Mouse (Mus musculus) heart, adult 2 months (tissue): Measurements from ENCODE around the gene Pdzd2. TPM values are rescaled to one million over a fixed set of nuclear protein-coding genes. Genes with fewer than 3 reads are reported as not detected.

Source experiments
- DNase-seq, 2 experiments: peaks; one replicate each; pipeline ENCODE4 v3.0.0; 2021
- H3K27ac ChIP-seq: fragments of 200-600 bp; 2 replicates; pipeline ENCODE4 v1.8.1; 2022
- H3K27me3 ChIP-seq: fragments of 200-500 bp; 2 replicates; pipeline ENCODE4 v1.6.1; 2012; ENCODE audit warnings: mild to moderate bottlenecking, low read length, inconsistent platforms, mixed read lengths; ENCODE audit not compliant: control insufficient read depth, insufficient read depth
- H3K36me3 ChIP-seq: fragments of 200-500 bp; 2 replicates; pipeline ENCODE4 v1.6.1; 2012; ENCODE audit warnings: low read length, inconsistent platforms; ENCODE audit not compliant: control insufficient read depth, insufficient read depth
- H3K4me1 ChIP-seq: fragments of 200-500 bp; 2 replicates; pipeline ENCODE4 v1.6.1; 2011; ENCODE audit warnings: low read length; ENCODE audit not compliant: control insufficient read depth, insufficient read depth
- H3K4me3 ChIP-seq: fragments of 200-600 bp; 2 replicates; pipeline ENCODE4 v1.8.1; 2022
- H3K79me2 ChIP-seq: fragments of 200-500 bp; replicated peaks from 2 replicates; pipeline ENCODE4 v1.6.1; 2012; ENCODE audit warnings: mild to moderate bottlenecking, inconsistent platforms, low read length, moderate library complexity, mixed read lengths; ENCODE audit not compliant: control insufficient read depth, insufficient read depth
- H3K9ac ChIP-seq: fragments of 200-500 bp; 2 replicates; pipeline ENCODE4 v1.6.1; 2012; ENCODE audit warnings: low read depth, mild to moderate bottlenecking, control low read depth, inconsistent platforms, low read length, mixed read lengths
- CTCF ChIP-seq: fragments of 200-600 bp; IDR thresholded peaks from 2 replicates; pipeline ENCODE4 v1.8.1; 2022; ENCODE audit warnings: antibody characterized with exemption, mild to moderate bottlenecking, moderate library complexity
- EP300 ChIP-seq: fragments of 200-500 bp; IDR thresholded peaks from 2 replicates; pipeline ENCODE4 v1.6.1; 2011; ENCODE audit warnings: low read depth, low read length, control low read depth; ENCODE audit not compliant: insufficient read depth
- POLR2A ChIP-seq: fragments of 200-500 bp; IDR thresholded peaks from 2 replicates; pipeline ENCODE4 v1.6.1; 2011; ENCODE audit warnings: mild to moderate bottlenecking, low read depth, low read length, control low read depth; ENCODE audit not compliant: insufficient read depth
- WGBS: fragments of 180-500 bp; shearing (Covaris S2); methylation state at CpG from one replicate; pipeline ENCODE4 v1.1.7; 2018; 5-methylcytosine and 5-hydroxymethylcytosine counted together
- intact Hi-C: fragments of 180-260 bp; cut with DNase I; formaldehyde crosslinking; loops from one replicate; pipeline ENCODE4 v1.15.1; 2025
- polyA plus RNA-seq: library from polyadenylated mRNA; depleted of rRNA; stranded (reverse); fragments of >200 nt; gene quantifications from 2 replicates; pipeline ENCODE4 v1.2.3, GENCODE M21; 2012
- total RNA-seq, 2 experiments: library from RNA; stranded (reverse); gene quantifications; 2 replicates each; pipeline ENCODE4 v1.2.3; 2021

The Pdzd2 gene
- total and polyA plus RNA-seq, 3 experiments, result 15.0 to 83.9 (median 78.9) TPM

- Histone ChIP-seq H3K36me3 (peaks cover 5% of the 10 kb centered on the region), H3K27me3 (no peaks in the 10 kb centered on the region), H3K4me1 (peaks cover 11% of the 10 kb centered on the region), H3K27ac (peak overlapping the region; percentile 26), H3K79me2 (peaks cover 2% of the 10 kb centered on the region), H3K9ac (no peak overlapping the region), H3K4me3 (no peak overlapping the region)
- intact Hi-C loops, result no loop called here
- no peak for DNase-seq
- no peak for TF ChIP-seq CTCF
- TF ChIP-seq POLR2A, result no peak
- TF ChIP-seq EP300, result no peak
- 98% methylated on average over 1 of the region's 1 CpGs for WGBS
These were observed 307.4 kb downstream of the Pdzd2 start for GRCm38 (mm10) chr15:12432320-12432719.

- intact Hi-C loops, result no loop called here
These were observed 308.0 kb downstream of the Pdzd2 start for GRCm38 (mm10) chr15:12431684-12432083.

DNA sequence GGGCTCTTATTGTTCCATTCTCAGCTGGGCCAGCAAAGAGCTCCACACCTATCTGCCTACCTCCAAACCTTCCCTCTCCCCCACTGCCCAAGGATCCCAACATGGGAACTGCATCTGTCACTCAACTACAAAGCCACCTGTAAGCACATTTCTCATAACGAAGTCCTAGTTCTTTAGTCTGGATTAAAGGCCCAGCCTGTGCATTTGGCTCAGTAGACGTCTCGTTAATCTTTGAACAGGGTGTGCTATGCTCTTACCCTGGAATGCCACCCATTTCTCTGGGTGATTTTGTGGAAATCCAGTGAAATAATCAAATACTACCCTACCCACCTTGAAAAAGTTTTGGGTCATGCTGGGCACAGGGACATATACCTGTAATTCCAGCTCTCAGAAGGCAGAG, 308.5 kb downstream of the Pdzd2 start:
- WGBS, result 93% methylated on average over 3 of the region's 3 CpGs
- H3K27me3 ChIP-seq, result no peaks in the 10 kb centered on the region
- no peak for DNase-seq
- peaks cover 2% of the 10 kb centered on the region for H3K79me2 ChIP-seq
- peak overlapping the region; percentile 42 for H3K27ac ChIP-seq
- peaks cover 5% of the 10 kb centered on the region for H3K36me3 ChIP-seq
- H3K4me3 ChIP-seq, result no peak overlapping the region
- intact Hi-C loops, result no loop called here
- H3K4me1 ChIP-seq, result peaks cover 11% of the 10 kb centered on the region
- no peak overlapping the region for H3K9ac ChIP-seq
- no peak for TF ChIP-seq EP300
- no peak for TF ChIP-seq POLR2A
- no peak for TF ChIP-seq CTCF

More at GRCm38 (mm10) chr15:12431684-12432083, 308.0 kb downstream of the Pdzd2 start:
- H3K9ac ChIP-seq, result no peak overlapping the region
- H3K27me3 ChIP-seq, result no peaks in the 10 kb centered on the region
- peaks cover 2% of the 10 kb centered on the region for H3K79me2 ChIP-seq
- H3K27ac ChIP-seq, result peak overlapping the region; percentile 42
- WGBS, result 56% methylated on average over 7 of the region's 7 CpGs
- peak; percentile 52 to 57 for DNase-seq
- H3K4me1 ChIP-seq, result peaks cover 11% of the 10 kb centered on the region
- peaks cover 5% of the 10 kb centered on the region for H3K36me3 ChIP-seq
- H3K4me3 ChIP-seq, result no peak overlapping the region
- no peak for TF ChIP-seq EP300
- TF ChIP-seq CTCF, result no peak
- no peak for TF ChIP-seq POLR2A

- H3K27me3 ChIP-seq, result no peaks in the 10 kb centered on the region
- no peak overlapping the region for H3K4me3 ChIP-seq
- intact Hi-C loops, result no loop called here
- H3K79me2 ChIP-seq, result peaks cover 2% of the 10 kb centered on the region
- H3K36me3 ChIP-seq, result peaks cover 5% of the 10 kb centered on the region
- H3K4me1 ChIP-seq, result peaks cover 11% of the 10 kb centered on the region
- no peak overlapping the region for H3K9ac ChIP-seq
- no peak for DNase-seq
- 41% methylated on average over 4 of the region's 4 CpGs for WGBS
- H3K27ac ChIP-seq, result no peak overlapping the region
- TF ChIP-seq POLR2A (no peak), CTCF (no peak), EP300 (no peak)
These were observed 309.1 kb downstream of the Pdzd2 start for GRCm38 (mm10) chr15:12430670-12431069.

DNA sequence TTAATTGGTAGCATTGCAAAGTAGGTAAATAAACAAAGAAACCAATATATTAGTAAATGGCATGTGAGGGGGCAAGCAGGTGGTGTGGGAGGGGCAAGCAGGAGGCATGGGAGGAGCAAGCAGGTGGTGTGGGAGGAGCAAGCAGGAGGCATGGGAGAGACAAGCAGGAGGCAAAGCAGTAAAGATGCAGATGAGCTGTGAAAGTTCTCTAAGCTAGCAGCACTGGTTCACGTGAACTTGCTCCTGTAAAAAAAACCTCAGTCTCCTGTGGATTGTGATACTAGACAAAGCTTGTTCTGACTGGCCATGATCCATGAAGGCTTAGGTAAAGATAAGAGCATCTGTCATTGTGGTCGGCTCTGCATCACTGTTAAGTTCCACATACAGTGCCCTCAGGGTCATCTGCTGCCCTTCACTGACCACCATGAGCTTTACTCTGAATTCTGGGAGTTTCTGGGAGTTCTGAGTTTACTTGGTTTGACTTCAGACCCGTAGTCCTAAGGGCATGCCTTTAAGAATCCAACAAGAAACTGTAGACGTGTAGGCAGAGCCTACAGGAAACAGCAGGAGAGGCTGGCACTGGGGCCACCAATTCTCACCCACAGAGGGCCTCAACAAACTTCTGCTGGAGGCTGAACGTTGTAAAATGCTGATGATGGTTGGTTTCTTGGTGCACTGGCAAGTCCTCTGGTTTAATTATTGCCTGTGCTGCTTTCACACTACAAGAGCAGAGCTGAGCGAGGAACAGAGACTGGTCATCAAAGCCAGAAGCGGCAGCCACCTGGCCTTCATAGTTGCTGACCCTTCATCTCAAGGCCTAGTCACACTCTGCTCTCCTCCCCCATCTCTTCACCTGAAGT, 309.9 kb downstream of the Pdzd2 start:
- no peak for DNase-seq
- H3K27ac ChIP-seq, result no peak overlapping the region
- no peak overlapping the region for H3K9ac ChIP-seq
- H3K4me1 ChIP-seq, result peaks cover 11% of the 10 kb centered on the region
- H3K27me3 ChIP-seq, result no peaks in the 10 kb centered on the region
- no peak overlapping the region for H3K4me3 ChIP-seq
- intact Hi-C loops, result no loop called here
- no peak for TF ChIP-seq POLR2A
- TF ChIP-seq CTCF, result no peak
- no peak for TF ChIP-seq EP300
- H3K36me3 ChIP-seq, result peaks cover 7% of the 10 kb centered on the region
- 72% methylated on average over 7 of the region's 7 CpGs for WGBS
- H3K79me2 ChIP-seq, result peaks cover 2% of the 10 kb centered on the region

DNA sequence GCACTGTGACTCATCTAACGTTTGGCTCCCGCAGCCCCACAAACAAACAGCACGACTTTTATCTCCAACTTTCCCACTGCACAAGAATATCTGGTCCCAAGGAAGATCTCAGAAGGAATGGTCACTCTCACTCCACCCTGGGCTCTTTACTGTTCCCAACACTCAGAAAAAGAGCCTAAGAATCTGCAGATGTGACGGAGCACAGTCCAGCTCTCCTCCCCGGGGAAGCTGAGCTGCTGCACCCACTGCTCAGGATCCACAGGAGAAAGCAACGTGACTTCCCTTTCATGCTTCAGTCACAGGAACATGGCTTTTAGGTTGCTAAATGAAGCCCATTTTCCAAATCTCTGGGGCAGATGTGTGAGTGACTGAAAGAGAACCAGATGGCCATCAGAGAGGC, 311.9 kb downstream of the Pdzd2 start:
- TF ChIP-seq CTCF (no peak), EP300 (no peak), POLR2A (no peak)
- peak in 1 of 2 experiments; percentile 35 for DNase-seq
- H3K4me3 ChIP-seq, result no peak overlapping the region
- no peak overlapping the region for H3K9ac ChIP-seq
- 61% methylated on average over 6 of the region's 6 CpGs for WGBS
- intact Hi-C loops, result no loop called here
- peaks cover 8% of the 10 kb centered on the region for H3K4me1 ChIP-seq
- H3K79me2 ChIP-seq, result peaks cover 2% of the 10 kb centered on the region
- H3K27me3 ChIP-seq, result no peaks in the 10 kb centered on the region
- H3K27ac ChIP-seq, result peak overlapping the region; percentile 1
- H3K36me3 ChIP-seq, result peaks cover 15% of the 10 kb centered on the region
